Mouse (Mus musculus) CH12.LX (cell line): ENCODE data around the gene Msh2. TPM values are rescaled to one million over a fixed set of nuclear protein-coding genes. Genes with fewer than 3 reads are reported as not detected.
A peak's percentile ranks its signal among the peaks of the same experiment; 100 is the strongest.

Source experiments
- DNase-seq: peaks from one replicate; pipeline ENCODE4 v3.0.0-alpha.2; 2013; ENCODE audit errors: extremely low read depth
- H3K27ac ChIP-seq: 2 replicates; pipeline ENCODE4 v1.5.1; 2012; ENCODE audit warnings: low read depth, mild to moderate bottlenecking, control low read depth, moderate library complexity; ENCODE audit not compliant: insufficient read depth
- H3K27me3 ChIP-seq: replicated peaks from 2 replicates; pipeline ENCODE3; 2012; ENCODE audit warnings: inconsistent platforms
- H3K36me3 ChIP-seq, 2 experiments: replicated peaks in 1 of 2; 2 replicates each; pipeline versions ENCODE3 to v1.6.1; 2012; ENCODE audit warnings: inconsistent platforms in 1 of 2, low read length in 1 of 2, mild to moderate bottlenecking in 1 of 2, mixed read lengths in 1 of 2, moderate library complexity in 1 of 2; ENCODE audit not compliant: control insufficient read depth in 1 of 2, insufficient read depth in 1 of 2
- H3K4me1 ChIP-seq, 2 experiments: 2 replicates each; pipeline ENCODE4 v1.6.1; 2012; ENCODE audit warnings: inconsistent platforms in 1 of 2, moderate library complexity in 1 of 2; ENCODE audit not compliant: insufficient read depth in 2 of 2, control insufficient read depth in 1 of 2
- H3K4me2 ChIP-seq: 2 replicates; pipeline ENCODE4 v1.6.1; 2012; ENCODE audit warnings: low read depth, mild to moderate bottlenecking, control low read depth; ENCODE audit not compliant: poor library complexity, insufficient read depth, severe bottlenecking
- H3K4me3 ChIP-seq, 3 experiments: fragments of 150-350 bp in 1 of 3; sonication (generic) in 1 of 3; replicated peaks in 1 of 3; 2 replicates each; pipeline versions ENCODE3 to v1.5.1; 2011 to 2012; ENCODE audit warnings: low read depth in 2 of 3, low read length in 2 of 3, mild to moderate bottlenecking in 2 of 3, moderate library complexity in 2 of 3, control low read depth in 1 of 3, improper control_type of control experiment in 1 of 3, inconsistent platforms in 1 of 3, mixed read lengths in 1 of 3; ENCODE audit not compliant: poor library complexity in 1 of 3
- H3K79me2 ChIP-seq: replicated peaks from 2 replicates; pipeline ENCODE4 v1.6.1; 2012; ENCODE audit warnings: mild to moderate bottlenecking, moderate library complexity; ENCODE audit not compliant: control insufficient read depth, poor library complexity, insufficient read depth, severe bottlenecking; ENCODE audit errors: extremely low read depth
- H3K9ac ChIP-seq: 2 replicates; pipeline ENCODE4 v1.6.1; 2012; ENCODE audit warnings: low read depth, mild to moderate bottlenecking, control low read depth, moderate library complexity; ENCODE audit not compliant: insufficient read depth
- H3K9me3 ChIP-seq: replicated peaks from 2 replicates; pipeline ENCODE3; 2012; ENCODE audit warnings: low read length, inconsistent platforms, mixed read lengths
- CHD2 ChIP-seq: IDR thresholded peaks from 2 replicates; pipeline ENCODE4 v1.6.1; 2011; ENCODE audit warnings: low read length, improper control_type of control experiment
- E2F4 ChIP-seq: IDR thresholded peaks from 2 replicates; pipeline ENCODE4 v1.6.1; 2011; ENCODE audit warnings: low read depth, low read length, improper control_type of control experiment; ENCODE audit not compliant: insufficient replicate concordance
- ELF1 ChIP-seq: IDR thresholded peaks from 2 replicates; pipeline ENCODE4 v1.6.1; 2014; ENCODE audit warnings: low read depth, mild to moderate bottlenecking, inconsistent platforms, low read length, improper control_type of control experiment
- IRF4 ChIP-seq: IDR thresholded peaks from 2 replicates; pipeline ENCODE4 v1.6.1; 2014; ENCODE audit warnings: low read depth, mild to moderate bottlenecking, inconsistent platforms, low read length, improper control_type of control experiment
- KAT2A ChIP-seq: IDR thresholded peaks from 2 replicates; pipeline ENCODE4 v1.6.1; 2012; ENCODE audit warnings: low read length, improper control_type of control experiment, inconsistent platforms; ENCODE audit not compliant: insufficient replicate concordance
- MAX ChIP-seq: IDR thresholded peaks from 2 replicates; pipeline ENCODE4 v1.6.1; 2011; ENCODE audit warnings: low read length, improper control_type of control experiment
- MAZ ChIP-seq: IDR thresholded peaks from 2 replicates; pipeline ENCODE4 v1.6.1; 2012; ENCODE audit warnings: low read depth, mild to moderate bottlenecking, inconsistent platforms, low read length, improper control_type of control experiment, moderate library complexity
- MXI1 ChIP-seq: IDR thresholded peaks from 2 replicates; pipeline ENCODE4 v1.6.1; 2011; ENCODE audit warnings: mild to moderate bottlenecking, low read depth, low read length, improper control_type of control experiment
- PAX5 ChIP-seq: IDR thresholded peaks from 2 replicates; pipeline ENCODE4 v1.6.1; 2012; ENCODE audit warnings: low read length, inconsistent platforms, mixed read lengths
- POLR2A ChIP-seq: IDR thresholded peaks from 2 replicates; pipeline ENCODE4 v1.6.1; 2011; ENCODE audit warnings: low read depth, mild to moderate bottlenecking, improper control_type of control experiment, low read length
- RCOR1 ChIP-seq: conservative IDR thresholded peaks from 2 replicates; pipeline ENCODE4 v1.6.1; 2012; ENCODE audit warnings: low read depth, mild to moderate bottlenecking, inconsistent platforms, low read length, improper control_type of control experiment
- SIN3A ChIP-seq: IDR thresholded peaks from 2 replicates; pipeline ENCODE4 v1.6.1; 2012; ENCODE audit warnings: low read length, improper control_type of control experiment, inconsistent platforms
- TBP ChIP-seq: conservative IDR thresholded peaks from 2 replicates; pipeline ENCODE4 v1.6.1; 2011; ENCODE audit warnings: low read depth, low read length, improper control_type of control experiment
- USF2 ChIP-seq: conservative IDR thresholded peaks from 2 replicates; pipeline ENCODE4 v1.6.1; 2011; ENCODE audit warnings: low read depth, low read length, improper control_type of control experiment
- ZKSCAN1 ChIP-seq: IDR thresholded peaks from 2 replicates; pipeline ENCODE4 v1.6.1; 2012; ENCODE audit warnings: low read depth, inconsistent platforms, low read length, improper control_type of control experiment, borderline replicate concordance
- ZMIZ1 ChIP-seq: IDR thresholded peaks from 2 replicates; pipeline ENCODE4 v1.6.1; 2012; ENCODE audit warnings: low read depth, mild to moderate bottlenecking, inconsistent platforms, low read length, improper control_type of control experiment
- dilution Hi-C: fragments of 300-500 bp; cut with MboI; formaldehyde crosslinking; loops from 2 replicates; pipeline ENCODE4 v1.14.3; 2020; ENCODE audit warnings: low sequenced_read_pairs; ENCODE audit not compliant: extremely low pct_unique_long_range_greater_than_20kb, extremely low pct_ligation_motif_present
- in situ Hi-C: fragments of 300-500 bp; cut with MboI; formaldehyde crosslinking; loops from 3 replicates; pipeline ENCODE4 v1.14.3; 2019; ENCODE audit warnings: low sequenced_read_pairs, low pct_ligation_motif_present, low pct_unique_long_range_greater_than_20kb, mixed read lengths
- polyA plus RNA-seq: library from polyadenylated mRNA; unstranded; fragments of >175 nt; gene quantifications from 2 replicates; pipeline ENCODE4 v1.2.1, GENCODE M21; 2012; ENCODE audit warnings: low read depth; ENCODE audit not compliant: insufficient read length
- total RNA-seq, 2 experiments: library from RNA; depleted of rRNA; stranded (reverse); fragments of 300-350 nt in 1 of 2; fragments of >200 nt in 1 of 2; gene quantifications; 2 replicates each; pipeline ENCODE4 v1.2.3; 2012 to 2014

Gene Msh2
- total and polyA plus RNA-seq, 3 experiments: 34.8 to 48.2 (median 47.5) TPM

GRCm38 (mm10) chr17:87628706-87629105 is 43.4 kb upstream of the Msh2 start:
- Histone ChIP-seq H3K79me2 (no peaks in the 10 kb centered on the region), H3K27me3 (peaks cover 8% of the 10 kb centered on the region), H3K9ac (no peak overlapping the region), H3K4me1 (no peaks in the 10 kb centered on the region), H3K27ac (no peak overlapping the region), H3K9me3 (no peaks in the 10 kb centered on the region), H3K4me3 (no peak overlapping the region), H3K36me3 (no peaks in the 10 kb centered on the region), H3K4me2 (no peak overlapping the region)
- dilution Hi-C loops (no loop called here), in situ Hi-C loops (no loop called here)
- no peak for DNase-seq
- no peak for TF ChIP-seq CHD2
- no peak for TF ChIP-seq MAX
- no peak for TF ChIP-seq E2F4
- no peak for TF ChIP-seq MAZ
- TF ChIP-seq MXI1: no peak
- TF ChIP-seq ELF1: no peak
- TF ChIP-seq ZKSCAN1: no peak
- no peak for TF ChIP-seq USF2
- no peak for TF ChIP-seq TBP
- TF ChIP-seq IRF4: no peak
- no peak for TF ChIP-seq ZMIZ1
- no peak for TF ChIP-seq RCOR1

GRCm38 (mm10) chr17:87637056-87637389 is 35.1 kb upstream of the Msh2 start:
- dilution Hi-C loops: no loop called here
- Histone ChIP-seq H3K27ac (no peak overlapping the region), H3K27me3 (peaks cover 46% of the 10 kb centered on the region), H3K9ac (no peak overlapping the region), H3K79me2 (no peaks in the 10 kb centered on the region), H3K4me1 (peaks cover 0 to 20% of the 10 kb centered on the region in 2 experiments; a peak in 2 of 4 replicates), H3K4me3 (peak overlapping the region in 2 of 3 experiments; percentile 53 to 80), H3K9me3 (no peaks in the 10 kb centered on the region), H3K36me3 (no peaks in the 10 kb centered on the region), H3K4me2 (peak overlapping the region; percentile 18)
- no peak for DNase-seq
- TF ChIP-seq SIN3A (no peak), KAT2A (0 out of 2 replicates have a peak, but pooled peaks have one; percentile 14), ZMIZ1 (no peak), ZKSCAN1 (no peak), PAX5 (no peak), POLR2A (no peak)
- in situ Hi-C loops: no loop called here
